Mouse (Mus musculus) MEL (cell line): ENCODE data around the gene Acp1.

Source experiments
- CHD2 ChIP-seq: IDR thresholded peaks from 2 replicates; pipeline ENCODE4 v1.6.1; 2011; ENCODE audit warnings: low read length, improper control_type of control experiment
- CTCF ChIP-seq, 3 experiments: IDR thresholded peaks in 2 of 3; conservative IDR thresholded peaks in 1 of 3; 2 replicates each; pipeline ENCODE4 v1.5.1; 2011 to 2012; ENCODE audit warnings: low read length in 3 of 3, low read depth in 2 of 3, mild to moderate bottlenecking in 2 of 3, improper control_type of control experiment in 1 of 3, inconsistent platforms in 1 of 3, mixed read lengths in 1 of 3, moderate library complexity in 1 of 3; ENCODE audit not compliant: control insufficient read depth in 1 of 3, insufficient read depth in 1 of 3, poor library complexity in 1 of 3, severe bottlenecking in 1 of 3
- ELF1 ChIP-seq: IDR thresholded peaks from 2 replicates; pipeline ENCODE4 v1.6.1; 2014; ENCODE audit warnings: low read depth, mild to moderate bottlenecking, inconsistent platforms, low read length, improper control_type of control experiment, moderate library complexity
- EP300 ChIP-seq, 2 experiments: IDR thresholded peaks; 2 replicates each; pipeline ENCODE4 v1.6.1; 2011; ENCODE audit warnings: improper control_type of control experiment in 2 of 2, low read length in 2 of 2, low read depth in 1 of 2, mild to moderate bottlenecking in 1 of 2
- MEF2A ChIP-seq: IDR thresholded peaks from 2 replicates; pipeline ENCODE4 v1.6.1; 2014; ENCODE audit warnings: low read depth, mild to moderate bottlenecking, inconsistent platforms, low read length, improper control_type of control experiment; ENCODE audit not compliant: poor library complexity, insufficient replicate concordance, severe bottlenecking; ENCODE audit errors: extremely low read depth
- POLR2AphosphoS5 ChIP-seq: IDR thresholded peaks from 2 replicates; pipeline ENCODE4 v1.6.1; 2012; ENCODE audit warnings: low read depth, borderline replicate concordance, mild to moderate bottlenecking, inconsistent platforms, low read length, moderate library complexity, mixed read lengths
- SIN3A ChIP-seq: IDR thresholded peaks from 2 replicates; pipeline ENCODE4 v1.6.1; 2012; ENCODE audit warnings: low read length, improper control_type of control experiment, inconsistent platforms
- UBTF ChIP-seq: IDR thresholded peaks from 2 replicates; pipeline ENCODE4 v1.6.1; 2012; ENCODE audit warnings: low read depth, mild to moderate bottlenecking, inconsistent platforms, low read length, improper control_type of control experiment, moderate library complexity, borderline replicate concordance; ENCODE audit not compliant: insufficient read depth
- USF1 ChIP-seq: IDR thresholded peaks from 2 replicates; pipeline ENCODE4 v1.6.1; 2014; ENCODE audit warnings: low read depth, mild to moderate bottlenecking, inconsistent platforms, low read length, improper control_type of control experiment, moderate library complexity
- ZNF384 ChIP-seq: IDR thresholded peaks from 2 replicates; pipeline ENCODE4 v1.6.1; 2012; ENCODE audit warnings: low read depth, mild to moderate bottlenecking, inconsistent platforms, low read length, improper control_type of control experiment

DNA sequence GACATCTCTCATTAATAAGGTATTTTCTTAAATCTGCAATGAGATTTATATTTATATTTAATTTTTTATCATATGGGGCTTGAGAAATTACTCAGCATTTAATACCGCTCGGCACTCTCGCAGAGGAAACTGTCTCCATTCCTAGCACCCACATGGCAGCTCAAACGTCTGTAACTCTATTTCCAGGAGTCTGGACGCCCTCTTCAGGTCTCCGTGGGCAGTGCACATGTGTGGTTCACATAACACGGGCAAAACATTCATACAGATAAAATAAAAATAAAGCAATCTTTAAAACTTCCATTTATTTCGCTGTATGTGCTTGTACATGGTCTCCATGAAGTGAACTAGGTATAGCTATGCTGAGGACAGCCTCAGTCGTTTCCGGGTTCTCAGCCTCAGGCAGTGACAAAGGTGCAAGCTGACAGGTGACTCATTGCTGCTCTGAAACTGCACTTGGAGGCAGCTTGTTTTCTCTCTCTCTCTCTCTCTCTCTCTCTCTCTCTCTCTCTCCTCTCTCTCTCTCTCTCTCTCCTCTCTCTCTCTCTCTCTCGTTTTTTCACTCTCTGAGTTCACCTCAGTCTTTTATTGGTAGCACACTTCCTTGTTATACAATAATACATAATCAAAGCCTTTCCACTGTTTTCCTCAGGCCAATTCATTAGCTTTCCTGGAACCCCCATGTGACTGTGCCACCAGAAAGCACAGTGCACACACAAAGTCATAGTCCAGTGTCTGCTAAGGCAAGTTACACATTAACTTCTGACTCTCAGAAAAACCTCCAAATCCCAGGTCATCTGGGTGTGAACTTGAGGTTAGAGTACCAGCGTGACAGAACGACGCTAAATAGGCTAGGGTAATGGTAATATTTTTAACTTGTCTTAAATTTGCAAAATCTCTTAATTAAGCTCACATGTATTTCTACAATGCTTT is 31.9 kb upstream of the Acp1 start:
- TF ChIP-seq CTCF (IDR thresholded peaks at IDR 0.05 in 2 of 3, conservative IDR thresholded peaks at IDR 0.05 in 1 of 3; ENCODE audit: control insufficient read depth in 1 of 3, insufficient read depth in 1 of 3, low read depth in 2 of 3, low read length in 3 of 3, poor library complexity in 1 of 3, severe bottlenecking in 1 of 3): peak; percentile 6 to 13 (median 12); a peak in 2 of 6 replicates
- no peak for TF ChIP-seq ELF1
- TF ChIP-seq UBTF: no peak
- TF ChIP-seq USF1: no peak
- no peak for TF ChIP-seq EP300 (IDR thresholded peaks at IDR 0.05; ENCODE audit: low read depth in 1 of 2, low read length in 2 of 2)
- TF ChIP-seq POLR2AphosphoS5: no peak
- no peak for TF ChIP-seq CHD2
- TF ChIP-seq SIN3A: no peak
- no peak for TF ChIP-seq MEF2A
- no peak for TF ChIP-seq ZNF384
